Mouse (Mus musculus) urinary bladder, postnatal 25 days (tissue): ENCODE data around the gene Plaa.
"Not testable (repeated sequence)": the region's sequence is repeated elsewhere in the genome, so short reads cannot be mapped to it uniquely, and the experiment has no call there.

ENCODE experiments used
- DNase-seq: peaks from one replicate; pipeline ENCODE4 v3.0.0; 2022; ENCODE audit warnings: low spot score

Plaa gene

DNA sequence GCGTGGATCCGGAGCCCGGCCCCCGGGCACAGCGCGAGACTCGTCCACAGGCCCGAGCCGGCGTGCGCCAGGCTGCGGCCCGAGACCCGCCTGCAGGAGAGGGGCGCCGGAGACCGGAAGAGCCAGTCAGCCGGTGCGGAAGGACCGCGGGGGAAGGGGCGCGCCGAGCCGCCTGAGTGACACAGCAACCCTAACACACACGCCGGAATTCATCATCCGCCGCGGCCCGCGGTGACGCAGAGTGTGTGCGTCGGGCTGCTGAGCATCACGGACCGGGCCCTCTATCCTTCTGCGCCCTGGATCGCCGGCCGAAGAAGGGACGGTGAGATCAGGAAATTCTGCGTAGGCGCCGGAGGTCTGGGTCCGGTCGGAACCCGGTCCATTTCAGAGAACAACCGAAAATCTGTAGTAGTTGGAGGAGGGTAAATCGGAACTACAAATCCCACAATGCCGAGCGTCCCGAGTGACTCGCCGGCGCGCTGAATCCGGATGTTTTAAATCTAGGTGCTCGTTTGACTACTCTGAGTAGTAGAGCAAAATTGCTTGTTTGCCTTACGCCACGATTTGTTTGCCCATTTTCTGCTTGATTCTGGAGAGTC, at the start of gene Plaa:
Plaa (minus strand) TSS at position 214 of the 599 bp plus-strand sequence.
- peak; percentile 83 for DNase-seq

DNA sequence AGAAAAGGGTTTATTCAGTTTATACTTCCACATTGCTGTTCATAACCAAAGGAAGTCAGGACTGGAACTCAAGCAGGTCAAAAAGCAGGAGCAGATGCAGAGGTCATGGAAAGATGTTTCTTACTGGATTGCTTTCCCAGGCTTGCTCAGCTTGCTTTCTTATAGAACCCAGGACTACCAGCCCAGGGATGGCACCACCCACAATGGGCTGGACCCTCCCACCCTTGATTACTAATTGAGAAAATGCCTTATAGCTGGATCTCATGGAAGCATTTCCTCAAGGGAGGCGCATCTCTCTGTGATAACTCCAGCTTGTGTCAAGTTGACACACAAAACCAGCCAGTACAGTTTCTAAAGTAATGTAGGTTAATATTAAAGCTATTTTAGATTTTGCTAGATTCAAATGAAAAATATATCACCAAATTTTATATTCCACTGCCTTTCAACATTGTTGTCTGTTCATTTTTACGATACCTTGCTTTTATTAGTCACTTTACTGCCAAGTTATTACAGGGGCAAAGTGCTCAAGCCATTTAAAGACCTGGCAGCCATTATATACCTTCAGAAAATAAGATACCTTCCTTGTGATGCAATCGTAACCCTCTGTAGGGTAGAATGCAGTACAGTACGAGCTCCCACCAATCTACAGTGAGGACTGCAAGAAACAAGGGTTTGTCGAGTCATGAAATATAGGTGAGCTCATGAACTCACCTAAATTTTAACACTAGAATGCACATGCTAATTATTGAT, 47.6 kb upstream of the Plaa start:
- DNase-seq = not testable (repeated sequence)

DNA sequence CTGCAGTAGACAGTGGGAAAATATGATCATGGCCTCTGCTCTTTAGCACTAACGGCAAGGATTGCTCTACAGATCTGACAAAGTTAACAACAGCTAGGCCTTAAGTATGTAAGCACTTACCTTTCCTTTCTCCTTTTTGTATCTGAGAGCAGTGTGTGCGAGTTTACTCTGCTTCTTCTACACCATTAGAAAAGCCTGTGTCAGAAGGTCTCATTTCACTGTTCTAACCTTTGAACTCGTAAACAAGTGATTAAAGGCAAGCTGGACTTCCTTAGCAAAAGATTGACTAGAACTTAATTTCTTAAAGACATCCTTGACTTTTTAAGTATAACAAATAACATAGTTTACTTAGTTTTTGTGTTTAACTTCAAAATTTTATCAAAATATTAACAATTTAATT, 46.9 kb upstream of the Plaa start, which contains the start of gene Lrrc19:
Lrrc19 (minus strand) TSS at position 225 of the 400 bp plus-strand sequence.
- DNase-seq = no peak

DNA sequence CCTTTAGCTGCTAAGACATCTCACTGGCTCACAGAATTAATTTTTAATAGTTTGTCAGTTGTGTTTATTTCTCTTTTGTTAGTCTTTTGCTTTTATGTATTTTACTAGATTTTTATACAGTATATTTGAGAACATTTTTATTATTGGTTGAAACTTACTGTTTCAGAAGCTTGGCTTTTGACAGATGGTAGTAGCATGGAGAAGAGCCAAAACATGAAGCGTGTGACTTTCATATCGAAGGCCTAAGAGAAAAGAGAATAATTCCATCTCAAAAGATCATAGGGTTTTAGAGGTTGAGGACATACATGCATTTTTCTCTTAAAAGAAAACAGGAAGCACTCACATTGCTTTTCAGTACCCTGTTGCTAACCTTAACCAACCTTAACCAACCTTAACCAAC, 40.1 kb upstream of the Plaa start:
- no peak for DNase-seq

DNA sequence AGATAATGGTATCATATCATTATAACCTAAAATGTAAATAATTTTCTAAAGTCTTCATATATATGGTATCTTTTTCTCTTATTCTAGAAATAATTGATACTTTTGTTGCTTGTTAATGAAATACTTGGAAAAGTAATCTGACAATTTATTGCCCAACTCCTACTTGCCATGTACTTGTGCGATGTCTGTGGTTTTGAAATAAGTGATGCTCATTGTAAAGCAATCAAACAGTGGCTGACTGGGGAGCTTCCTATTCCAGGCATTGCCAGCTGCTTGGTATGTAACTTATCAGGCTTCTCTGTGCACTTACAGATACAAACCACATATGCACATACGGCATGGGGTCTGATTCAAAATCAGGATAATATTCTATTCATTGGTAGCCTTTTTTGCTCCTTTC, 17.0 kb upstream of the Plaa start:
- no peak for DNase-seq

DNA sequence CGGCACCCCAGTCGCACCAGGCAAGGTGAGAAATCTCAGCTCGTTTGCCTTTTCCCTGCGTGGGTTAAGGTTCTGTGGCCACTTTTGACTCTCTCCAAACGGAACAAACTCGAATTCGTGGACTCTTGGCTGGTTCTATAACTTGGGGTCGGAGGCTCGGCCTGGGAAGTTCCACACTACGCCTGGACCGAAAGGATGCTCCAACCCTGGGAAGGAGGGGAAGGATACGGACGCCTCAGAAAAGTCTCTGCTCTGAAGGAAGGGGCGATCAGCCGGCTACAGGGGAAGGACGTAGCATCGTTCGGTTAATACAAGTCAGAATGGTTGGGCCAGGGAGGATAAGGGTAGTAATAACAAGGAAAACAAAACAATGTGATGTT, 11.6 kb upstream of the Plaa start:
- no peak for DNase-seq

DNA sequence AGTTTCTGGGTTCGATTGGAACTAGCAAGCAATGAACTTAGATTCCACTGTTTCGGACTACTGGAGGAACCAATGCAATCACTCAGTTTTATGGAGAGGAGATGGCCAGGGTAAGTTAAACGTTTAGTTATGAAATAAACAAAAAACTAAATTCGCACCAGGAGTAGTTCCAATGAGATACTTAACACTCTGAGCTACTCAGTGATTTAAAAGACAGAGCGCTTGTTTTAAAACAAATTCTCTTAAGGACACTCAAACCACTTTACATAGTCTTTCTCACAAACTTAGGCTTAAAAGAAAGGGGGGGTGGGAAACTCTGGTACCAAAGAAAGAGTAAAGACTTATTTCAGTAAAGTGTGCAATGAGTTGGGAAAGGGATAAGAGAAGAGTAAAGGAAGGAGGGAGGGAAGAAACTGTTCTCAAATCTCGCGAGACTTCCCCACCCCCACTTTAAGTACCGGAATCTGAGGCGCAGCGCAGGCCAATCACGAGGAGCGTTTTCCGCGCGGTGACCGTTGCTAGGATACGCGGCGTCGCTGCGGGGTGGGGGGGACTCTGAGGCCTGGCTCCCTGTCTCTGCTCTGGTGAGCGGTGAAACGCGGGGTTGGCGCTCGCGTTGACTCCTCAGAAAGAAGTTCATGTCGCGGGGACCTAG, 11.1 kb upstream of the Plaa start, which contains the start of gene Ift74:
Ift74 (plus strand) TSS at position 520 of the 655 bp plus-strand sequence.
- peak; percentile 92 for DNase-seq

- no peak for DNase-seq
These were observed 7.3 kb upstream of the Plaa start for GRCm38 (mm10) chr4:94610339-94610738.

GRCm38 (mm10) chr4:94605591-94605990, 2.5 kb upstream of the Plaa start:
- DNase-seq = no peak

GRCm38 (mm10) chr4:94604452-94605019, 1.5 kb upstream of the Plaa start:
- DNase-seq = no peak

GRCm38 (mm10) chr4:94602496-94603030, 481 bp downstream of the Plaa start:
- DNase-seq = no peak

DNA sequence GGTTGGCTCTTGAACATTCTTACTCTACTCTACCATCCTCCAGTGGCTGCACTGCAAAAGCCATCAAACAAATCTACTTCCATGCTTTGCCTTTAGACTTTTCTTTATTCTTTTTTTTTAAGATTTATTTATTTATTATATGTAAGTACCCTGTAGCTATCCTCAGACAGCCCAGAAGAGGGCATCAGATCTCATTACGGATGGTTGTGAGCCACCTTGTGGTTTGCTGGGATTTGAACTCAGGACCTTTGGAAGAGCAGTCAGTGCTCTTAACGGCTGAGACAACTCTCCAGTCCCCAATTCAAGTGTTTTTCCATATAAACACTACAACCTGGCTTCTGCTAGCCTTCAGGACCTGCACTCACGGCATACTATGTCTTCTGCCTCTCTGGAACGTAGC, 1.6 kb downstream of the Plaa start:
- no peak for DNase-seq

GRCm38 (mm10) chr4:94592709-94593108, 10.3 kb downstream of the Plaa start:
- DNase-seq = no peak

DNA sequence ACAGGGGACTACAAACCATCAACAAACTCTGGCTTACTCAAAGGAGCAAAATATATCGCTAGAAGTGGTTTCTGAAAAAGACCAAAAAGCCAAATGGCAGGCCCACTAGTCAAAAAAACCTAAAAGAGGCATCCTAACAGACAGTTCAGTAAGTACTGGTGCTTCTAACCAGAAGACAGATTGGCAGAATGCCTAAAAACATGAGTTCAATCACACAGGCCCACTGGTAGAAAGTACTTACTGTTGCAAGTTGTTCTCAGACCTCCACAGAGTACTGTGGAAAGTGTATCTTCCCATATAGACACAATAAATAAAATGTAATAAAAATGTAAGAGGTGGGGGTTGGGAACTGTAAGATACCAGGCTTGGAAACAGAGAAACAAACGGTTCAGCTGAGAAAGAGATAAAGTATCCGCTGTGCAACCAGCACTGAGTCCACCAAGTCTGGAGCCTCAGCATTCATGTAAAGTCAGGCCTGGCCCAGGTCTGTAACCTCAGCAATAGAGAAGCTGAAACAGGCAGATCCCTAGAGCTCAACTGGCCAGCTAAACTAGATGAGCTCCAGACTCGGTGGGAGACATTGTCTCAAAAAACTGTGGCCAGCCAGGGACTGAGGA, 11.2 kb downstream of the Plaa start:
- DNase-seq = no peak

GRCm38 (mm10) chr4:94572677-94573076, 30.4 kb downstream of the Plaa start:
- no peak for DNase-seq

- DNase-seq = no peak
These were observed 38.7 kb downstream of the Plaa start for GRCm38 (mm10) chr4:94564297-94564696.

GRCm38 (mm10) chr4:94561954-94562648, 40.9 kb downstream of the Plaa start:
- DNase-seq = no peak

GRCm38 (mm10) chr4:94560316-94560715, 42.7 kb downstream of the Plaa start:
- DNase-seq = no peak

DNA sequence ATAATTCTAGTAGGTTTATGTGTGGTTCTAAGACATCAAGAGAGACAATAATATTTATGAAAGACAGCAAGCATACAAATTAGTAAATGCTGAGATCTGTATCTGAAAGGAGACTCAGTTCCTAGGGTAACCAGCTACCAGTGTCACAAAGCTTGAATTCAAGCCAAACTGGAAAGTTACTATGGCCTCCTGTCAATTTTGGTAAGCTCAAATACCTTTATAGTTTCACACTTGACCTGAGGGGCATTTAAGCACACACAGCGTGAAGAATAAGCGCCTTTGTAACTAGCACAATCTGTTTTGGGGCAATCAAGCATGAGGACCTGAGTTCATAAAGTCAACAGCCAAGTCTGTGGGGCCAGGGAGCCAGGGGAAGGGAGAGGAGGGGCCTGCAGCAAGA, 43.8 kb downstream of the Plaa start:
- DNase-seq = no peak

DNA sequence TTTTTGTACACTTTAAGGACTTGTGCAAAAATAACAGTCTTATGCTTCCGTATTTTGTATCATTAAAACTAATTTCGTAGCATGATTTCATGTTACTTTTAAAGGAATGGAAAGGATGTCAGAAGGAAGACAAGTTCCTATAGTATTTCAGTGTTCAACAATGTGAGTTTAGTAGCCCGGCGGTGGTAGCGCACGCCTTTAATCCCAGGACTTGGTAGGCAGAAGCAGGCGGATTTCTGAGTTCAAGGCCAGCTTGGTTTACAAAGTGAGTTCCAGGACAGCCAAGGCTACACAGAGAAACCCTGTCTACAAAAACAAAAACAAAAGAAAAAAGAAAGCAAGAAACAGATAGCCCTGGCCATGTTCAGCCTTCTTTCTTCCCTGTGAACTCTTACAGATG, 45.9 kb downstream of the Plaa start:
- no peak for DNase-seq

DNA sequence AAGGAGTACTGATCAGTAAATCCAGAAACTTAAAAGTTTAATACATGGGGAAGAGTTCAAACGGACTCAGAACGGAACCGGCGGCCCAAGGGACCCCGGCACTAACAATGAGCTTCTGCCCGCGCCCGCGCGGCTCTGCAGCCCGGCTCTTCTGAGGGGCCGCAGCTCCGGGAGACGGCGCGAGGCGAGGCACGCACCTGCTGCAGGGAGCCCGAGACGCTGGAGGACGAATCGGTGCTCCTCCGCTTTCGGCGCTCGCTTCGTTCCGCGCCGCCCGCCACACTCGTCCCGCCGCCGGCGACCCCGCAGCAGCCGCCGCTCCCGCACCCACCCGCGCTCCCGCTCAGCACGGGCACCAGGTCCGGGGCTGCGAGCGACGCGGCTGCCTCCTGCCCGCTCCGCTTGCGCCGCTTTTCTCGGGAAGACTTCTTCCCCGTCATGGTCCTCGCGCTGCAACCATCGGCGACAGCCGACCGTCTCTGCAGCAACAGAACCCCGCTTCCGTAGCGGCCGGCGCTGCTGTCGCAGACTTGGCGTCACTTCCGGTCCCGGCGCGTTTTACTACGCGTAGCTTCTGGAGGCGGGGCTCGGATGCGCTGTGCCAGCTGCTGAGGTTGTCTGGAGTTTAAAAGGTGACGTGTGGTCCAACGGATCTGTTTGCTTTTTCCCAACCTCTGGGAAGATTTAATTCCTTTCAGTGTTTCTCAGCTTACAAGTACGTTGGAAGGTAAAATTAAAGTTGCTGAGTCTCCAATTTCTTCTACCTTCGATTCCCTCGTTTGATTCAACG, 46.6 kb downstream of the Plaa start, which contains the start of the genes Gm10306 and Caap1:
Gm10306 (plus strand) TSS at position 282 of the 790 bp plus-strand sequence.
Caap1 (minus strand) TSS at position 532 of the 790 bp plus-strand sequence.
- peak; percentile 95 for DNase-seq
